Mouse (Mus musculus) kidney, postnatal 0 days (tissue): ENCODE measurements at regions not wholly inside any gene's neighbourhood (a gene's known extent, or its start where the extent isn't known, plus 50 kb on each side); places are given as distances from the start of the nearest gene placed in this dataset.
A peak's percentile ranks its signal among the peaks of the same experiment; 100 is the strongest.

ENCODE experiments used
- ATAC-seq: fragments of 200-750 bp; cut with Nextera tagmentation; replicated peaks from 2 replicates; pipeline ENCODE4 v1.8.0; 2017; ENCODE audit warnings: low read depth, moderate number of reproducible peaks, moderate TSS enrichment, moderate library complexity; ENCODE audit not compliant: low FRiP score
- DNase-seq: peaks from one replicate; pipeline ENCODE4 v3.0.0-alpha.2; 2016; ENCODE audit warnings: low spot score
- H3K27ac ChIP-seq: fragments of 300-500 bp; sonication (generic); 2 replicates; pipeline ENCODE4 v1.5.1; 2014; ENCODE audit warnings: mild to moderate bottlenecking
- H3K27me3 ChIP-seq: fragments of 300-500 bp; sonication (generic); 2 replicates; pipeline ENCODE4 v1.6.1; 2014; ENCODE audit warnings: low read length, mixed read lengths; ENCODE audit not compliant: insufficient read depth
- H3K36me3 ChIP-seq: fragments of 300-500 bp; sonication (generic); 2 replicates; pipeline ENCODE4 v1.6.1; 2014; ENCODE audit warnings: low read length, mixed read lengths; ENCODE audit not compliant: insufficient read depth
- H3K4me1 ChIP-seq: fragments of 300-500 bp; sonication (generic); replicated peaks from 2 replicates; pipeline ENCODE4 v1.6.1; 2014; ENCODE audit warnings: antibody characterized with exemption, low read length, mixed read lengths; ENCODE audit not compliant: insufficient read depth
- H3K4me2 ChIP-seq: fragments of 300-500 bp; sonication (generic); 2 replicates; pipeline ENCODE4 v1.6.1; 2014; ENCODE audit warnings: mild to moderate bottlenecking, low read length, moderate library complexity, mixed read lengths
- H3K4me3 ChIP-seq: fragments of 300-500 bp; sonication (generic); replicated peaks from 2 replicates; pipeline ENCODE4 v1.5.1; 2014; ENCODE audit warnings: low read depth, low read length
- H3K9ac ChIP-seq: fragments of 300-500 bp; sonication (generic); 2 replicates; pipeline ENCODE4 v1.6.1; 2014; ENCODE audit warnings: low read depth, low read length
- H3K9me3 ChIP-seq: fragments of 300-500 bp; sonication (generic); replicated peaks from 2 replicates; pipeline ENCODE4 v1.6.1; 2016; ENCODE audit warnings: low read length, inconsistent platforms, mixed read lengths
- CTCF ChIP-seq: IDR thresholded peaks from 2 replicates; pipeline ENCODE4 v1.5.1; 2016; ENCODE audit warnings: antibody characterized with exemption, low read depth, mild to moderate bottlenecking, moderate library complexity
- WGBS: fragments of 180-500 bp; shearing (Covaris S2); extraction: QIAGEN DNeasy Blood & Tissue Kit; methylation state at CpG from one replicate; pipeline ENCODE4 v1.1.7; 2014; 5-methylcytosine and 5-hydroxymethylcytosine counted together

DNA sequence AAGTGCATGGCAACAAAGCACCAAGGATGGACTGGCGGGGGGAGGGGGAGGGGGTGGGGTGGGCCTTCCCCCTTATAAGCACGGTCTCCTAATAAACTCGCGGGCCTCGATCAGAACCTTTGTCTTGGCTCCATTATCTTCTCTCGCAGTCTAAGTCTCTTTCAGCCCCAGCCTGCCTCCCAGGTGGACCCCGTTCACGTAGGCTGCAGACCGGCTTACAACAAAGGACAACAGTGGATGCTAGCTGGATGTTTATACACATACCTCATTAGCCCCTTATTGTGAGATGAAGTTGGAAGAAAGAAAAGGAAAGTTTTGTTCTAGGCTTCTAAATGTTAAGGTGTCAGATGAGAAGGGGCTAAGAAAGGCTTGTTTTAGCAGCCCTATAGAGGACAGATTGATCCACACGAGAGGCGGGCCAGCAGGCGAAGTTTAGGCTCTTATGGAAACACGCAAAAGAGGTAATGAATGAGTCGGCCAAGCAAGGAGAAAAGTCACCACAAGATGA is 272.6 kb downstream of the Cd47 start:
- no peak for ATAC-seq
- H3K9me3 ChIP-seq = no peaks in the 10 kb centered on the region
- no peaks in the 10 kb centered on the region for H3K36me3 ChIP-seq
- H3K27ac ChIP-seq = no peak overlapping the region
- no peaks in the 10 kb centered on the region for H3K4me1 ChIP-seq
- H3K4me2 ChIP-seq = no peak overlapping the region
- H3K4me3 ChIP-seq = no peak overlapping the region
- 52% methylated on average over 14 of the region's 14 CpGs for WGBS
- no peak for TF ChIP-seq CTCF
- no peaks in the 10 kb centered on the region for H3K27me3 ChIP-seq
- no peak overlapping the region for H3K9ac ChIP-seq
- no peak for DNase-seq

- 74% methylated on average over 4 of the region's 4 CpGs for WGBS
- TF ChIP-seq CTCF = peak; percentile 56
These were observed 273.6 kb downstream of the Cd47 start for GRCm38 (mm10) chr16:50073979-50074378.

GRCm38 (mm10) chr16:50075641-50076040 is 275.3 kb downstream of the Cd47 start:
- no peak overlapping the region for H3K27ac ChIP-seq
- ATAC-seq = no peak
- no peaks in the 10 kb centered on the region for H3K27me3 ChIP-seq
- no peak overlapping the region for H3K4me3 ChIP-seq
- no peak for DNase-seq
- H3K36me3 ChIP-seq = no peaks in the 10 kb centered on the region
- no peaks in the 10 kb centered on the region for H3K4me1 ChIP-seq
- no peak overlapping the region for H3K4me2 ChIP-seq
- no peak for TF ChIP-seq CTCF
- no peak overlapping the region for H3K9ac ChIP-seq
- WGBS = 82% methylated on average over 4 of the region's 4 CpGs
- no peaks in the 10 kb centered on the region for H3K9me3 ChIP-seq

More at GRCm38 (mm10) chr16:50073979-50074378, 273.6 kb downstream of the Cd47 start:
- no peak overlapping the region for H3K4me2 ChIP-seq
- H3K27ac ChIP-seq = no peak overlapping the region
- no peak overlapping the region for H3K4me3 ChIP-seq
- DNase-seq (no peak), ATAC-seq (no peak)
- H3K27me3 ChIP-seq = no peaks in the 10 kb centered on the region
- H3K4me1 ChIP-seq = no peaks in the 10 kb centered on the region
- no peak overlapping the region for H3K9ac ChIP-seq
- H3K9me3 ChIP-seq = no peaks in the 10 kb centered on the region
- H3K36me3 ChIP-seq = no peaks in the 10 kb centered on the region

DNA sequence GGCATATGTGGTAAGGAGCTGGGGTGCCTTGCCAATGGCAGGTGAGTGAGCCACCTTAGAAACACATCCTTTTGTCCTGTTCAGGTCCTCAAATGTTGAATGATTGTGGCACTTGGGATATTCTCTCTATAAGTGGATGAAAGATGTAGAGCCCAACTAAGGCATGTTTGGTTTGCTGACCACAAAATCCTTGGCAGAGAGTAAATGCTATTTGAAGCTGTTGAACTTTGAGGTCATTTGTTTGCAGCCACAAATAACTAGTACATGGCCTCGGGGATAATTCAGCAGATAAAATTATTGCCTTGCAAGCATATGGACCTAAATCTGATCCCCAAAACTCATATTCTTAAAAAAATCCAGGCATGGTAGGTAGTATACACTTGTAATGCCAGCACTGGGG is 281.2 kb downstream of the Cd47 start:
- TF ChIP-seq CTCF = no peak
- Histone ChIP-seq H3K27me3 (no peaks in the 10 kb centered on the region), H3K36me3 (no peaks in the 10 kb centered on the region), H3K9me3 (no peaks in the 10 kb centered on the region), H3K4me1 (no peaks in the 10 kb centered on the region), H3K27ac (no peak overlapping the region), H3K4me2 (no peak overlapping the region), H3K4me3 (no peak overlapping the region), H3K9ac (no peak overlapping the region)
- no peak for ATAC-seq
- DNase-seq = peak; percentile 20
- WGBS = 50% methylated on average over 1 of the region's 1 CpGs

- Histone ChIP-seq H3K4me1 (no peaks in the 10 kb centered on the region), H3K27ac (no peak overlapping the region), H3K4me2 (no peak overlapping the region), H3K27me3 (no peaks in the 10 kb centered on the region), H3K4me3 (no peak overlapping the region), H3K36me3 (no peaks in the 10 kb centered on the region), H3K9ac (no peak overlapping the region), H3K9me3 (no peaks in the 10 kb centered on the region)
- DNase-seq = no peak
- no peak for ATAC-seq
- TF ChIP-seq CTCF = no peak
- WGBS = 91% methylated on average over 1 of the region's 1 CpGs
These were observed 292.0 kb downstream of the Cd47 start for GRCm38 (mm10) chr16:50092318-50092717.

- TF ChIP-seq CTCF = no peak
- Histone ChIP-seq H3K27ac (no peak overlapping the region), H3K4me2 (no peak overlapping the region), H3K27me3 (no peaks in the 10 kb centered on the region), H3K36me3 (no peaks in the 10 kb centered on the region), H3K9ac (no peak overlapping the region), H3K4me3 (no peak overlapping the region), H3K9me3 (no peaks in the 10 kb centered on the region), H3K4me1 (no peaks in the 10 kb centered on the region)
- no peak for ATAC-seq
- WGBS = 54% methylated on average over 3 of the region's 3 CpGs
- DNase-seq = peak; percentile 31
These were observed 292.4 kb downstream of the Cd47 start for GRCm38 (mm10) chr16:50092780-50093179.
